Mouse (Mus musculus) hindbrain, embryonic 13.5 days (tissue): ENCODE measurements around the gene Igflr1. TPM values are rescaled to one million over a fixed set of nuclear protein-coding genes. Genes with fewer than 3 reads are reported as not detected.

ENCODE experiments used
- ATAC-seq: fragments of 200-750 bp; cut with Nextera tagmentation; 2 replicates; pipeline ENCODE4 v1.8.0; 2017; ENCODE audit warnings: moderate TSS enrichment; ENCODE audit not compliant: low FRiP score
- H3K27ac ChIP-seq: fragments of 300-500 bp; sonication (generic); 2 replicates; pipeline ENCODE4 v1.5.1; 2015; ENCODE audit warnings: inconsistent platforms, mild to moderate bottlenecking, moderate library complexity
- H3K27me3 ChIP-seq: fragments of 300-500 bp; sonication (generic); 2 replicates; pipeline ENCODE4 v1.6.1; 2015; ENCODE audit warnings: mild to moderate bottlenecking, inconsistent platforms
- H3K36me3 ChIP-seq: fragments of 300-500 bp; sonication (generic); 2 replicates; pipeline ENCODE4 v1.6.1; 2015; ENCODE audit warnings: mild to moderate bottlenecking, inconsistent platforms
- H3K4me1 ChIP-seq: fragments of 300-500 bp; sonication (generic); replicated peaks from 2 replicates; pipeline ENCODE4 v1.6.1; 2015; ENCODE audit warnings: inconsistent platforms
- H3K4me2 ChIP-seq: fragments of 300-500 bp; sonication (generic); 2 replicates; pipeline ENCODE4 v1.6.1; 2015; ENCODE audit warnings: inconsistent platforms, mild to moderate bottlenecking, moderate library complexity
- H3K4me3 ChIP-seq: fragments of 300-500 bp; sonication (generic); 2 replicates; pipeline ENCODE4 v1.5.1; 2015; ENCODE audit warnings: mild to moderate bottlenecking, inconsistent platforms
- H3K9ac ChIP-seq: fragments of 300-500 bp; sonication (generic); 2 replicates; pipeline ENCODE4 v1.6.1; 2015; ENCODE audit warnings: mild to moderate bottlenecking, inconsistent platforms
- H3K9me3 ChIP-seq: fragments of 300-500 bp; sonication (generic); 2 replicates; pipeline ENCODE4 v1.6.1; 2016; ENCODE audit warnings: inconsistent platforms
- WGBS: fragments of 180-500 bp; shearing (Covaris S2); methylation state at CpG from one replicate; pipeline ENCODE4 v1.1.7; 2015; 5-methylcytosine and 5-hydroxymethylcytosine counted together
- microRNA-seq: library from miRNA; unstranded; fragments of <30 nt; microRNA quantifications from one replicate; pipeline ENCODE4, GENCODE M21; 2016
- polyA plus RNA-seq: library from polyadenylated mRNA; unstranded; fragments of >200 nt; fragmentation: Nextera tagmentation; extraction: Ambion mirVana; gene quantifications from 2 replicates; pipeline ENCODE4 v1.2.1, GENCODE M21; 2015

Igflr1 gene
- polyA plus RNA-seq, 1 experiment from 2014 or later: 6.1 TPM

- Histone ChIP-seq H3K9ac (no peak overlapping the region), H3K4me2 (no peak overlapping the region), H3K4me3 (no peak overlapping the region), H3K27me3 (no peaks in the 10 kb centered on the region), H3K27ac (no peak overlapping the region), H3K36me3 (peaks cover 2% of the 10 kb centered on the region; the same call in 1 of the 2 replicates), H3K9me3 (no peaks in the 10 kb centered on the region), H3K4me1 (no peaks in the 10 kb centered on the region)
- WGBS: 66% methylated on average over 7 of the region's 7 CpGs
- no peak for ATAC-seq
Observed at GRCm38 (mm10) chr7:30610043-30610442, 44.8 kb downstream of the Igflr1 start.

GRCm38 (mm10) chr7:30612654-30613402 lies 47.6 kb downstream of the Igflr1 start, which contains the start of gene Upk1a:
TSS of gene Upk1a (minus strand) at chr7:30612847.
- 75% methylated on average over 8 of the region's 8 CpGs for WGBS
- no peaks in the 10 kb centered on the region for H3K4me1 ChIP-seq
- peaks cover 29% of the 10 kb centered on the region for H3K36me3 ChIP-seq
- no peaks in the 10 kb centered on the region for H3K9me3 ChIP-seq
- no peak; the same call in 1 of the 2 replicates for ATAC-seq
- H3K4me3 ChIP-seq: no peak within 1 kb of the TSS
- H3K9ac ChIP-seq: 0 out of 2 replicates have a peak within 1 kb of the TSS, but pooled peaks have one; percentile 13
- no peak within 1 kb of the TSS for H3K4me2 ChIP-seq
- no peak within 1 kb of the TSS for H3K27ac ChIP-seq
- no peaks in the 10 kb centered on the region for H3K27me3 ChIP-seq

DNA sequence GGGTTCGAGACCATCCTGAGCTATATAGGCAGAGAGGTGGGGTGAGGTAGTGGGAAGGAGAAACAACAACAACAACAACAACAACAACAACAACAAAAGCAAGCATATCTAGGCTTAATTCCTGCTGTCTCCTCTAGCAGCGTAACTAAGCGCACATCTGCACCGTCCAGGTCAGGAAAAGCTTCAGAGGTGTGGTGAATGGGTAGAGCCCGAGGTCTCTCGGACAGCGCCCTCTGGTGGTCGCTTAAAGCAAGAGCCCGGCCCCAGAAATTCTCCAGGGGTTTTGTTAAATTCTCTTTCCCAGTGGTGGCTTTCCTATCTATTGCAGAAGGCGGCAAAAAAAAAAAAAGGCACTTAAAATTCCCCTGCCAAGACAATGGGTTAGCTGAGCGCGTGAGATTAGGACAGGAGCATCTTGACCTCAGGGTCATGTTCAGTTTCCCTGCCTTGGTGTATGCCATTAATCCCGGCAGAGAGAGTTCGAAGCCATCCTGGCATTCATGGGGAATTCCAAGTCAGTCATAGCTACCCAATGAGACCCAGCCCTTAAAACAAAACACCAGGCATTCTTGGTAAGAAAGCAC lies 48.4 kb downstream of the Igflr1 start:
- no peaks in the 10 kb centered on the region for H3K4me1 ChIP-seq
- H3K9ac ChIP-seq: no peak overlapping the region
- 22% methylated on average over 14 of the region's 14 CpGs for WGBS
- no peak overlapping the region for H3K4me2 ChIP-seq
- no peaks in the 10 kb centered on the region for H3K27me3 ChIP-seq
- no peak overlapping the region for H3K27ac ChIP-seq
- peaks cover 37% of the 10 kb centered on the region for H3K36me3 ChIP-seq
- H3K9me3 ChIP-seq: no peaks in the 10 kb centered on the region
- no peak for ATAC-seq
- no peak overlapping the region for H3K4me3 ChIP-seq

DNA sequence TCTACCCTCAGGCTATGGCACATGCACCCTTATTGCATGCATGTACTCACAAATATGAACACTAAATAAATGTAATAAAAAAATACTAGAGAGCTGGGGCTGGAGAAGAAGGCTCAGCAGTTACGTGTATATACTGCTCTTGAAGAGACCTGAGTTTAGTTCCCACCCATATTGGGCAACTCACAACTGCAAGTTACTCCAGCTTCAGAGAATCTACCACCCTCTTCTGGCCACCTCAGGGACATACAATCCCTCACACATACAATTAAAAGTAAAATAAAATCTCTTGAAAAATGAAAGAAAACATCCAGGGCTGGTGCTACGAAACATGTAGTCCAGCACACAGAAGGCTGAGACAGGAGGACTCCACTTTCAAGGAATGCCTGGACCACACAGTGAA lies 49.2 kb downstream of the Igflr1 start:
- Histone ChIP-seq H3K27me3 (no peaks in the 10 kb centered on the region), H3K9me3 (no peaks in the 10 kb centered on the region), H3K4me3 (no peak overlapping the region), H3K9ac (no peak overlapping the region), H3K4me1 (no peaks in the 10 kb centered on the region), H3K27ac (no peak overlapping the region), H3K4me2 (no peak overlapping the region), H3K36me3 (peaks cover 46% of the 10 kb centered on the region)
- WGBS: 88% methylated on average over 2 of the region's 2 CpGs
- no peak for ATAC-seq

- Histone ChIP-seq H3K4me1 (no peaks in the 10 kb centered on the region), H3K36me3 (peaks cover 48% of the 10 kb centered on the region), H3K4me2 (no peak overlapping the region), H3K27ac (no peak overlapping the region), H3K9me3 (no peaks in the 10 kb centered on the region), H3K9ac (no peak overlapping the region), H3K27me3 (no peaks in the 10 kb centered on the region), H3K4me3 (no peak overlapping the region)
- 0 out of 2 replicates have a peak, but pooled peaks have one; percentile 44 for ATAC-seq
- 54% methylated on average over 5 of the region's 5 CpGs for WGBS
Observed at GRCm38 (mm10) chr7:30615049-30615760, 50.0 kb downstream of the Igflr1 start.

Small RNA genes within 50 kb of the gene (microRNA-seq; reads per million reads assigned to microRNA genes)
- gene Gm38670 (not detected), gene Mir3569 (not detected)

Other genes starting within 250 kb of the Igflr1 start
- gene E130208F15Rik, start 243.7 kb upstream of the Igflr1 start, polyA plus RNA-seq: 0.36 TPM in 1 of 2 replicates, not detected in the other
- 21.4 and 21.6 TPM in 2 replicates for gene Sdhaf1, start 241.5 kb upstream of the Igflr1 start, polyA plus RNA-seq
- 13.2 and 13.4 TPM in 2 replicates for gene Lrfn3, start 202.7 kb upstream of the Igflr1 start, polyA plus RNA-seq
- gene Tyrobp, start 151.7 kb upstream of the Igflr1 start, polyA plus RNA-seq: 29.8 and 38.1 TPM in 2 replicates
- 0.52 and 0.88 TPM in 2 replicates for gene Hcst, start 145.6 kb upstream of the Igflr1 start, polyA plus RNA-seq
- gene Nfkbid, start 143.7 kb upstream of the Igflr1 start, polyA plus RNA-seq: 2.0 TPM in 2 replicates
- 583 and 599 TPM in 2 replicates for gene Aplp1, start 119.9 kb upstream of the Igflr1 start, polyA plus RNA-seq
- gene Kirrel2, start 107.7 kb upstream of the Igflr1 start, polyA plus RNA-seq: 6.6 and 10.0 TPM in 2 replicates
- gene Nphs1, start 107.1 kb upstream of the Igflr1 start, polyA plus RNA-seq: 0.94 and 1.8 TPM in 2 replicates
- gene Prodh2, start 71.8 kb upstream of the Igflr1 start, polyA plus RNA-seq: not detected in 2 replicates
- 103 and 111 TPM in 2 replicates for gene Arhgap33, start 30.4 kb upstream of the Igflr1 start, polyA plus RNA-seq
- 7.8 and 7.9 TPM in 2 replicates for gene Hspb6, start 13.2 kb upstream of the Igflr1 start, polyA plus RNA-seq
- 8.1 and 8.4 TPM in 2 replicates for gene Proser3, start 13.1 kb upstream of the Igflr1 start, polyA plus RNA-seq
- 51.7 and 57.9 TPM in 2 replicates for gene Lin37, start 5.6 kb upstream of the Igflr1 start, polyA plus RNA-seq
- gene U2af1l4, start 2.1 kb upstream of the Igflr1 start, polyA plus RNA-seq: 98.9 and 105 TPM in 2 replicates
- 15.4 and 19.8 TPM in 2 replicates for gene Gm49396, start 2.1 kb upstream of the Igflr1 start, polyA plus RNA-seq
- gene Psenen, start 1.8 kb upstream of the Igflr1 start, polyA plus RNA-seq: 134 and 139 TPM in 2 replicates
- gene Kmt2b, start 23.3 kb downstream of the Igflr1 start, polyA plus RNA-seq: 10.7 and 11.3 TPM in 2 replicates
- gene Zbtb32, start 33.5 kb downstream of the Igflr1 start, polyA plus RNA-seq: 0.21 and 0.25 TPM in 2 replicates
- 0.49 and 0.63 TPM in 2 replicates for gene Upk1a, start 47.4 kb downstream of the Igflr1 start, polyA plus RNA-seq
- gene Cox6b1, start 60.7 kb downstream of the Igflr1 start, polyA plus RNA-seq: 1,107 TPM in 2 replicates
- not detected in 2 replicates for gene Etv2, start 70.4 kb downstream of the Igflr1 start, polyA plus RNA-seq
- gene Rbm42, start 84.9 kb downstream of the Igflr1 start, polyA plus RNA-seq: 137 and 140 TPM in 2 replicates
- gene Haus5, start 99.6 kb downstream of the Igflr1 start, polyA plus RNA-seq: 23.2 and 27.1 TPM in 2 replicates
- gene Pmis2, start 106.2 kb downstream of the Igflr1 start, polyA plus RNA-seq: not detected in 2 replicates
- not detected in 2 replicates for gene 2200002J24Rik, start 133.5 kb downstream of the Igflr1 start, polyA plus RNA-seq
- 1.2 and 1.6 TPM in 2 replicates for gene Atp4a, start 146.8 kb downstream of the Igflr1 start, polyA plus RNA-seq
- gene Tmem147, start 164.1 kb downstream of the Igflr1 start, polyA plus RNA-seq: 232 and 243 TPM in 2 replicates
- 1.3 and 1.7 TPM in 2 replicates for gene Gapdhs, start 178.3 kb downstream of the Igflr1 start, polyA plus RNA-seq
- gene Sbsn, start 186.0 kb downstream of the Igflr1 start, polyA plus RNA-seq: 1.3 and 1.7 TPM in 2 replicates
- gene Dmkn, start 198.3 kb downstream of the Igflr1 start, polyA plus RNA-seq: 0.52 and 0.70 TPM in 2 replicates
- gene Krtdap, start 222.5 kb downstream of the Igflr1 start, polyA plus RNA-seq: 1.1 TPM in 1 of 2 replicates, not detected in the other